Mouse (Mus musculus): ENCODE data around the gene Gpd1. TPM values are rescaled to one million over a fixed set of nuclear protein-coding genes. Genes with fewer than 3 reads are reported as not detected.

The Gpd1 gene
- polyA plus RNA-seq, 1 experiment from 2014 or later: 0.54 TPM

GRCm38 (mm10) chr15:99713569-99713968, 3.7 kb upstream of the Gpd1 start:
- 76% methylated on average over 3 of the region's 3 CpGs for WGBS
- Histone ChIP-seq H3K27ac (no peak overlapping the region), H3K36me3 (peaks cover 70% of the 10 kb centered on the region), H3K9me3 (no peaks in the 10 kb centered on the region), H3K4me2 (replicated peaks) (no peak overlapping the region), H3K4me3 (no peak overlapping the region), H3K4me1 (0 out of 2 replicates have a peak, but pooled peaks cover 5% of the 10 kb centered on the region), H3K9ac (no peak overlapping the region), H3K27me3 (no peaks in the 10 kb centered on the region)
- ATAC-seq (ENCODE audit: insufficient number of reproducible peaks, insufficient read depth, low FRiP score, low TSS enrichment): no peak

- Histone ChIP-seq H3K4me1 (0 out of 2 replicates have a peak, but pooled peaks cover 5% of the 10 kb centered on the region), H3K4me2 (replicated peaks) (no peak overlapping the region), H3K9me3 (no peaks in the 10 kb centered on the region), H3K36me3 (peaks cover 70% of the 10 kb centered on the region), H3K9ac (no peak overlapping the region), H3K27ac (no peak overlapping the region), H3K27me3 (no peaks in the 10 kb centered on the region), H3K4me3 (no peak overlapping the region)
- no peak for ATAC-seq (ENCODE audit: insufficient number of reproducible peaks, insufficient read depth, low FRiP score, low TSS enrichment)
- 71% methylated on average over 4 of the region's 4 CpGs for WGBS
Observed at GRCm38 (mm10) chr15:99714206-99714605, 3.1 kb upstream of the Gpd1 start.

- no peak for ATAC-seq (ENCODE audit: insufficient number of reproducible peaks, insufficient read depth, low FRiP score, low TSS enrichment)
Observed at GRCm38 (mm10) chr15:99714858-99715257, 2.5 kb upstream of the Gpd1 start.

GRCm38 (mm10) chr15:99715361-99715865, 1.9 kb upstream of the Gpd1 start:
- Histone ChIP-seq H3K27ac (no peak overlapping the region), H3K9me3 (no peaks in the 10 kb centered on the region), H3K4me2 (replicated peaks) (no peak overlapping the region), H3K27me3 (no peaks in the 10 kb centered on the region), H3K36me3 (peaks cover 58% of the 10 kb centered on the region), H3K4me3 (no peak overlapping the region), H3K4me1 (0 out of 2 replicates have a peak, but pooled peaks cover 5% of the 10 kb centered on the region), H3K9ac (no peak overlapping the region)
- 79% methylated on average over 13 of the region's 13 CpGs for WGBS
- no peak for ATAC-seq (ENCODE audit: insufficient number of reproducible peaks, insufficient read depth, low FRiP score, low TSS enrichment)

More at GRCm38 (mm10) chr15:99714858-99715257, 2.5 kb upstream of the Gpd1 start:
- Histone ChIP-seq H3K4me2 (replicated peaks) (no peak overlapping the region), H3K27me3 (no peaks in the 10 kb centered on the region), H3K36me3 (peaks cover 64% of the 10 kb centered on the region), H3K9me3 (no peaks in the 10 kb centered on the region), H3K4me3 (no peak overlapping the region), H3K9ac (no peak overlapping the region), H3K27ac (no peak overlapping the region), H3K4me1 (0 out of 2 replicates have a peak, but pooled peaks cover 5% of the 10 kb centered on the region)
- WGBS: 54% methylated on average over 7 of the region's 7 CpGs

GRCm38 (mm10) chr15:99715982-99716746, 1.2 kb upstream of the Gpd1 start:
- no peaks in the 10 kb centered on the region for H3K9me3 ChIP-seq
- no peaks in the 10 kb centered on the region for H3K27me3 ChIP-seq
- 0 out of 2 replicates have a peak, but pooled peaks cover 5% of the 10 kb centered on the region for H3K4me1 ChIP-seq
- H3K4me3 ChIP-seq: no peak overlapping the region
- no peak overlapping the region for H3K4me2 ChIP-seq (replicated peaks)
- no peak overlapping the region for H3K27ac ChIP-seq
- no peak for ATAC-seq (ENCODE audit: insufficient number of reproducible peaks, insufficient read depth, low FRiP score, low TSS enrichment)
- peaks cover 51% of the 10 kb centered on the region for H3K36me3 ChIP-seq
- no peak overlapping the region for H3K9ac ChIP-seq
- WGBS: 62% methylated on average over 11 of the region's 11 CpGs

GRCm38 (mm10) chr15:99716814-99717213, 501 bp upstream of the Gpd1 start:
- H3K9ac ChIP-seq: no peak overlapping the region
- 85% methylated on average over 12 of the region's 12 CpGs for WGBS
- no peak for ATAC-seq (ENCODE audit: insufficient number of reproducible peaks, insufficient read depth, low FRiP score, low TSS enrichment)
- no peak overlapping the region for H3K4me3 ChIP-seq
- peaks cover 44% of the 10 kb centered on the region for H3K36me3 ChIP-seq
- H3K27ac ChIP-seq: no peak overlapping the region
- no peaks in the 10 kb centered on the region for H3K9me3 ChIP-seq
- H3K27me3 ChIP-seq: no peaks in the 10 kb centered on the region
- 0 out of 2 replicates have a peak, but pooled peaks cover 5% of the 10 kb centered on the region for H3K4me1 ChIP-seq
- H3K4me2 ChIP-seq (replicated peaks): no peak overlapping the region

GRCm38 (mm10) chr15:99718461-99719021, 1.2 kb downstream of the Gpd1 start:
- Histone ChIP-seq H3K36me3 (peaks cover 27% of the 10 kb centered on the region), H3K9me3 (no peaks in the 10 kb centered on the region), H3K27me3 (no peaks in the 10 kb centered on the region), H3K9ac (no peak overlapping the region), H3K4me3 (no peak overlapping the region), H3K4me2 (replicated peaks) (no peak overlapping the region), H3K4me1 (peaks cover 12% of the 10 kb centered on the region), H3K27ac (no peak overlapping the region)
- ATAC-seq (ENCODE audit: insufficient number of reproducible peaks, insufficient read depth, low FRiP score, low TSS enrichment): no peak
- WGBS: 92% methylated on average over 9 of the region's 9 CpGs

GRCm38 (mm10) chr15:99719865-99720264, 2.5 kb downstream of the Gpd1 start:
- no peak for ATAC-seq (ENCODE audit: insufficient number of reproducible peaks, insufficient read depth, low FRiP score, low TSS enrichment)
- H3K36me3 ChIP-seq: peaks cover 16% of the 10 kb centered on the region; the same call in 1 of the 2 replicates
- 77% methylated on average over 8 of the region's 8 CpGs for WGBS

GRCm38 (mm10) chr15:99721921-99722743, 4.8 kb downstream of the Gpd1 start:
- no peak for ATAC-seq (ENCODE audit: insufficient number of reproducible peaks, insufficient read depth, low FRiP score, low TSS enrichment)
- Histone ChIP-seq H3K4me3 (no peak overlapping the region), H3K9ac (no peak overlapping the region), H3K27me3 (no peaks in the 10 kb centered on the region), H3K9me3 (no peaks in the 10 kb centered on the region), H3K4me2 (replicated peaks) (no peak overlapping the region), H3K4me1 (peaks cover 29% of the 10 kb centered on the region), H3K27ac (no peak overlapping the region), H3K36me3 (peaks cover 8% of the 10 kb centered on the region; the same call in 1 of the 2 replicates)
- WGBS: 78% methylated on average over 25 of the region's 25 CpGs

More at GRCm38 (mm10) chr15:99719865-99720264, 2.5 kb downstream of the Gpd1 start:
- no peak overlapping the region for H3K9ac ChIP-seq
- no peak overlapping the region for H3K4me2 ChIP-seq (replicated peaks)
- H3K27ac ChIP-seq: no peak overlapping the region
- peaks cover 26% of the 10 kb centered on the region for H3K4me1 ChIP-seq
- no peaks in the 10 kb centered on the region for H3K9me3 ChIP-seq
- H3K27me3 ChIP-seq: no peaks in the 10 kb centered on the region
- H3K4me3 ChIP-seq: no peak overlapping the region

- peaks cover 29% of the 10 kb centered on the region for H3K4me1 ChIP-seq
- H3K9ac ChIP-seq: no peak overlapping the region
- no peak overlapping the region for H3K4me3 ChIP-seq
- peaks cover 16% of the 10 kb centered on the region for H3K36me3 ChIP-seq
- no peak overlapping the region for H3K4me2 ChIP-seq (replicated peaks)
- H3K27me3 ChIP-seq: no peaks in the 10 kb centered on the region
- WGBS: 45% methylated on average over 10 of the region's 10 CpGs
- no peaks in the 10 kb centered on the region for H3K9me3 ChIP-seq
- no peak for ATAC-seq (ENCODE audit: insufficient number of reproducible peaks, insufficient read depth, low FRiP score, low TSS enrichment)
- H3K27ac ChIP-seq: peak overlapping the region; percentile 12; the same call in 1 of the 2 replicates
Observed at GRCm38 (mm10) chr15:99723120-99723514, 5.8 kb downstream of the Gpd1 start.

- 19% methylated on average over 11 of the region's 11 CpGs for WGBS
- H3K27ac ChIP-seq: peak overlapping the region; percentile 78
- H3K9ac ChIP-seq: no peak overlapping the region
- no peaks in the 10 kb centered on the region for H3K27me3 ChIP-seq
- no peak overlapping the region for H3K4me3 ChIP-seq
- H3K9me3 ChIP-seq: no peaks in the 10 kb centered on the region
- ATAC-seq (ENCODE audit: insufficient number of reproducible peaks, insufficient read depth, low FRiP score, low TSS enrichment): no peak
- H3K36me3 ChIP-seq: peaks cover 19% of the 10 kb centered on the region
- H3K4me1 ChIP-seq: peaks cover 29% of the 10 kb centered on the region
- no peak overlapping the region for H3K4me2 ChIP-seq (replicated peaks)
Observed at GRCm38 (mm10) chr15:99723515-99724291, 6.4 kb downstream of the Gpd1 start.
